Mouse (Mus musculus) C2C12 (cell line): ENCODE data around the gene Zfhx3.

Experiments
- CEBPB ChIP-seq: IDR thresholded peaks from one replicate; pipeline ENCODE4 v1.6.1; 2011; ENCODE audit warnings: low read depth, mild to moderate bottlenecking, control low read depth, moderate library complexity
- CTCF ChIP-seq: IDR thresholded peaks from one replicate; pipeline ENCODE4 v1.5.1; 2011; ENCODE audit not compliant: control insufficient read depth, insufficient read depth, insufficient read length
- FOSL1 ChIP-seq: IDR thresholded peaks from one replicate; pipeline ENCODE4 v1.8.0; 2011; ENCODE audit warnings: mild to moderate bottlenecking, low read length; ENCODE audit not compliant: poor library complexity, insufficient read depth, severe bottlenecking
- MAX ChIP-seq: IDR thresholded peaks from one replicate; pipeline ENCODE4 v1.6.1; 2011; ENCODE audit warnings: mild to moderate bottlenecking, control low read depth
- MYOD1 ChIP-seq: IDR thresholded peaks from one replicate; pipeline ENCODE4 v1.6.1; 2011; ENCODE audit warnings: low read depth; ENCODE audit not compliant: control insufficient read depth, insufficient read length
- MYOG ChIP-seq: IDR thresholded peaks from one replicate; pipeline ENCODE4 v1.6.1; 2011; ENCODE audit not compliant: control insufficient read depth, insufficient read length; ENCODE audit errors: extremely low read depth
- USF1 ChIP-seq: IDR thresholded peaks from one replicate; pipeline ENCODE4 v1.6.1; 2011; ENCODE audit warnings: low read depth, mild to moderate bottlenecking, control low read depth, moderate library complexity

DNA sequence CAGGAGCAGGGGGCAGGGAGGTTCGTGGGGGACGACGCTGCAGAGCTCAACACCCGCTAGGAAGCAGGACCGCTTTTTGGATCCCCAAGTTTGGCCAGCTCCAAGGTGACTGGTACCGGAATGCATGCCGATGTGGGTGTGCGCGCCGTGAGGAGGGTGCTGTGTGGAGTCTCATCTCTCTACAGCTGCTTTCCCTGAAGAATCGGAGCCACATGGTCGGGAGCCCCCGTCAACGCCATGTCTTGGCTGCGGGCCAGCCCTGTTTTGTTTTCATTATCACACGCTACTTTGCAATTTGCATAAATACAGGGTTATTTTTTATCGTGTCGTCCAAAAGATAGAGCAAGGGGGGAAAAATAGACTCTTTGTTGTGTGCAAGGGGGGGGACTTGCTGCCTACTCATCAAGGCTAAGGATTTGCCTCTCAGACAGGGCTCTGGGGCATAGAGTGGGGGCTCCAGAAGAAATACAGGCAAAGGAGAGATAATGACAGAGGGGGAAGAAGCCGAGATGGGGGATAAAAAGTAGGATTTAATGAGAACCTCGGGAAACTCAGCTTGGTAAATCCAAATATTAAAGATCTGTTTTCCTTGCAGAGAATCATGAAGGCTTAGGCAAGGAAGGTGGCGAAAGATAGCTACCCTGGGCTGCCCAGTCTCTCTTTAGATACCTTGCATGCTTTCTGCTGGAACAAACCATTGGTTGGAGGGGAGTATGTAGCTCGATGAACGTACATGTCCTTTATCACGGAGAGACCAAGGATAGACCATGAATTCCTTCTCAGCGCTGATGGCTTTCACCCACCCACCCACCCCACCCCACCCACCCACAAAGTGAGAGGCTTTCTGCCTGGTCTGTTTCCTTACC lies 595.5 kb downstream of the Zfhx3 start:
- no peak for TF ChIP-seq CEBPB
- TF ChIP-seq CTCF = no peak
- no peak for TF ChIP-seq USF1
- TF ChIP-seq MAX = no peak
- no peak for TF ChIP-seq MYOG
- TF ChIP-seq MYOD1 = no peak
- TF ChIP-seq FOSL1 = no peak
